Mouse (Mus musculus) stomach, embryonic 15.5 days (tissue): ENCODE data around the gene Dnajc3. TPM values are rescaled to one million over a fixed set of nuclear protein-coding genes. Genes with fewer than 3 reads are reported as not detected.

Experiments used
- ATAC-seq: fragments of 200-750 bp; cut with Nextera tagmentation; 2 replicates; pipeline ENCODE4 v1.8.0; 2017; ENCODE audit warnings: low read depth, moderate number of reproducible peaks, moderate TSS enrichment; ENCODE audit not compliant: insufficient read depth, low FRiP score
- H3K27ac ChIP-seq: fragments of 300-500 bp; sonication (generic); 2 replicates; pipeline ENCODE4 v1.5.1; 2015; ENCODE audit warnings: mild to moderate bottlenecking, inconsistent platforms
- H3K27me3 ChIP-seq: fragments of 300-500 bp; sonication (generic); replicated peaks from 2 replicates; pipeline ENCODE4 v1.6.1; 2015; ENCODE audit warnings: inconsistent platforms
- H3K36me3 ChIP-seq: fragments of 300-500 bp; sonication (generic); 2 replicates; pipeline ENCODE4 v1.6.1; 2015; ENCODE audit warnings: inconsistent platforms
- H3K4me1 ChIP-seq: fragments of 300-500 bp; sonication (generic); 2 replicates; pipeline ENCODE4 v1.6.1; 2015; ENCODE audit warnings: inconsistent platforms
- H3K4me2 ChIP-seq: fragments of 300-500 bp; sonication (generic); 2 replicates; pipeline ENCODE4 v1.6.1; 2015; ENCODE audit warnings: mild to moderate bottlenecking, inconsistent platforms
- H3K4me3 ChIP-seq: fragments of 300-500 bp; sonication (generic); replicated peaks from 2 replicates; pipeline ENCODE4 v1.5.1; 2015; ENCODE audit warnings: inconsistent platforms
- H3K9ac ChIP-seq: fragments of 300-500 bp; sonication (generic); 2 replicates; pipeline ENCODE4 v1.6.1; 2015; ENCODE audit warnings: inconsistent platforms
- H3K9me3 ChIP-seq: fragments of 300-500 bp; sonication (generic); 2 replicates; pipeline ENCODE4 v1.6.1; 2016; ENCODE audit warnings: inconsistent platforms
- WGBS: fragments of 180-500 bp; shearing (Covaris S2); methylation state at CpG from one replicate; pipeline ENCODE4 v1.1.7; 2015; 5-methylcytosine and 5-hydroxymethylcytosine counted together
- polyA plus RNA-seq: library from polyadenylated mRNA; unstranded; fragments of >200 nt; fragmentation: Nextera tagmentation; extraction: Ambion mirVana; gene quantifications from 2 replicates; pipeline ENCODE4 v1.2.1, GENCODE M21; 2015

The Dnajc3 gene
- 64.4 and 68.3 TPM in 2 replicates for polyA plus RNA-seq

DNA sequence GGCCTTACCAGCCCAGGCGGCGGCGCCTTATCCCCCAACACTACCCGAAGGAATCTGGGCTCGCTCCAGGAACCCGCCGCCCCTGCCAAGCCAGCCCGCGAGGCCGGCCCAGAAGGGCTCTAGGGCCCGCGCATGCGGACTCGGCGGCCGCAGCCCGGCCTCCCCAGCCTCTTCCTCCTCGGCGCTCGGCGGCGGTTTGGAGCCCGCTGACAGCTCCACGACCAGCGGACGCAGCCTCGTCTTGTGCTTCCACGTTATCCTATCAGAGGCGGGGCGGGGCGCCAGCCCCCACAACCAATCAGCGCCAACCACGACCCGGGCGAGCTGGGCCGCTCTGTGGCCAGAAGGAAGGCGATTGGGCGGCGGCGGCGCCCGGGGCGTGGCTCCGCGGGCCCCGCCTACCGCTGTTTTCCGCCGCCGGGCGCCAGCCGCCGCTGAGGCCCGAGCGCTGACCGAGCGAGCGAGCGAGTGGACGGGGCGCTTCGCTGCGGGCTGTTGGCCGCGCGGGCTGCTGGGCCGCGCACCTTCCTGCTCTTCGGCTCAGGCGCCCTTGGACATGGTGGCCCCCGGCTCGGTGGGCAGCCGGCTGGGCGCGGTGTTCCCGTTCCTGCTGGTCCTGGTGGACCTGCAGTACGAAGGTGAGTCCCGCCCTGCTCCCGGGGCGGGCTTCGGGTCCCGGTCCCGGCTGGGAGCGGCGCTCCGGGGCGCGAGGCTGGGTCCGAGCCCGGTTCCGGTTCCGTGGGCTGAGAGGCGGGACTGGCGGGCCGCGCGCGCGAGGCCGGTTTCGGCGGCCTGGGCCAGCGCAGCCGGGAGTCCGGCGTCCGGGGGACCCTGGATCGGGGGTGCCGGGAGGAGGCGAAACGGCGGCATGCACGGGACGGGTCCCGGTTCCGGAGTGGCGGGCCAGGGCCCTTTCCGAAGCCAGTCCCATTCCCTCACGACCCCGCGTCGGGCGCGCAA lies at the start of gene Dnajc3:
Dnajc3 (plus strand) TSS at position 444 of the 960 bp plus-strand sequence.
- H3K36me3 ChIP-seq = no peaks in the 10 kb centered on the region
- no peaks in the 10 kb centered on the region for H3K9me3 ChIP-seq
- H3K4me3 ChIP-seq = peak within 1 kb of the TSS; percentile 100
- peaks cover 11% of the 10 kb centered on the region for H3K4me1 ChIP-seq
- under 1% methylated on average over 116 of the region's 124 CpGs for WGBS
- peak; percentile 100 for ATAC-seq
- H3K27ac ChIP-seq = peak within 1 kb of the TSS; percentile 95
- H3K4me2 ChIP-seq = peak within 1 kb of the TSS; percentile 63
- peak within 1 kb of the TSS; percentile 100 for H3K9ac ChIP-seq
- no peaks in the 10 kb centered on the region for H3K27me3 ChIP-seq

DNA sequence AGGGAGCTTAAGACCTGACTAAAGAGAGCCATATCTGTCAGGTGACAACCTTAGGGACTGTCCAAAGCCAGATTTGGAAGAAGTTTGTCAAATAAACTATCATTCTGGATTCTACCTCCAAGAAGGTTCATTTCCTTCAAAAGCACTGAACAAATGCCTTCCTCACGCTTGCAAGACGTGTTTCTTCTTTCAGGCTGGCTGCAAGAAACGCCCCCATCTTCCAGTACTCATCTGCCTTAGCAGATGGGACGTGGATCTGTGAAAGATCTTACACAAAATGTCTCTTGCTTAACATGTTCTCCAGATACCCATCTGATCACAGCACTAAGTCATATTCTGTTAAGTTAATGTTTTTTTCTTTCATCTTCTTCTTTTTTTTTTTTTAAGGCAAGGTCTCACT lies 47.7 kb upstream of the Dnajc3 start:
- Histone ChIP-seq H3K9me3 (no peaks in the 10 kb centered on the region), H3K27ac (no peak overlapping the region), H3K27me3 (no peaks in the 10 kb centered on the region), H3K9ac (no peak overlapping the region), H3K4me2 (no peak overlapping the region), H3K36me3 (peaks cover 8% of the 10 kb centered on the region; the same call in 1 of the 2 replicates), H3K4me1 (no peaks in the 10 kb centered on the region), H3K4me3 (no peak overlapping the region)
- ATAC-seq = no peak
- 81% methylated on average over 4 of the region's 4 CpGs for WGBS

DNA sequence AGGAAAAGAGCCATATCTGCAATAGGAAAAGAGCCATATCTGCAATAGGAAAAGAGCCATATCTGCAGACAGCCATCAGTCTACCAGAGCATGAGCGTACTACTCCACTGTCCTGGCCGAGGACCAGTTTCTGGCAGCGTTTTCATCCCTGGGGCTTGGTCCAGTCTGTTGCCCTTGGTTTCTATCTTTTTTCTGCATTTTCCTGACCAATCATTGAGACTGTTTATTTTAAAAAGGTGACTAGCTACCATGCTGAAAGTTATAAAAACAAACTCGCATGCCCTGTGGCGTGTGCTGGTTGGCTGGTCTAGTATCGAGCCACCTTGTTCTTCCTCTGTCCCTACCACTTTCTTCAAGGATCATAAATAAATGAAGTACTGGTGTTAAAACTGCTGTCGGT lies 42.5 kb upstream of the Dnajc3 start:
- H3K4me1 ChIP-seq = no peaks in the 10 kb centered on the region
- no peaks in the 10 kb centered on the region for H3K27me3 ChIP-seq
- H3K9me3 ChIP-seq = no peaks in the 10 kb centered on the region
- H3K36me3 ChIP-seq = peaks cover 13% of the 10 kb centered on the region; the same call in 1 of the 2 replicates
- no peak for ATAC-seq
- no peak overlapping the region for H3K4me2 ChIP-seq
- 83% methylated on average over 7 of the region's 7 CpGs for WGBS
- no peak overlapping the region for H3K27ac ChIP-seq
- H3K9ac ChIP-seq = no peak overlapping the region
- no peak overlapping the region for H3K4me3 ChIP-seq

DNA sequence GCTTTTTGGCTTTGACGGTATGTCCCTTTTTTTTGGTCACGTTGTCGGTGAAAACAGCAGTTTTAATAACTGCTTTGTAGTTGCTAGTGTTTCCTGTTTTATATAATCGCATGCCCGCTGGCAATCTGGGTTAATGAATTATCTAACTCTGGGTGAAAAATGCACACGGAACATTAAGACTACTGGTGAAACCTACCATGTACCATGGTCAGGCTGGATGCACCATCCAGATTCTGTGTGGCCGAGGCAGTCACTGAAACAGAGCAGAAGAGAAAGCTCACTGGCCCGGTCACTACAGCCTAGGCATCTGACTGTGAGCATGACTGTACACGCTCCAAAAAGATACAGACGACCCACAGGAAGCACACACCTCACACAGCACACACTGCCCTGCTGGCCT lies 42.1 kb upstream of the Dnajc3 start:
- H3K9me3 ChIP-seq = no peaks in the 10 kb centered on the region
- no peak for ATAC-seq
- H3K9ac ChIP-seq = no peak overlapping the region
- no peak overlapping the region for H3K4me2 ChIP-seq
- no peak overlapping the region for H3K4me3 ChIP-seq
- peaks cover 15% of the 10 kb centered on the region; the same call in 1 of the 2 replicates for H3K36me3 ChIP-seq
- no peak overlapping the region for H3K27ac ChIP-seq
- no peaks in the 10 kb centered on the region for H3K27me3 ChIP-seq
- no peaks in the 10 kb centered on the region for H3K4me1 ChIP-seq
- WGBS = 90% methylated on average over 10 of the region's 10 CpGs

DNA sequence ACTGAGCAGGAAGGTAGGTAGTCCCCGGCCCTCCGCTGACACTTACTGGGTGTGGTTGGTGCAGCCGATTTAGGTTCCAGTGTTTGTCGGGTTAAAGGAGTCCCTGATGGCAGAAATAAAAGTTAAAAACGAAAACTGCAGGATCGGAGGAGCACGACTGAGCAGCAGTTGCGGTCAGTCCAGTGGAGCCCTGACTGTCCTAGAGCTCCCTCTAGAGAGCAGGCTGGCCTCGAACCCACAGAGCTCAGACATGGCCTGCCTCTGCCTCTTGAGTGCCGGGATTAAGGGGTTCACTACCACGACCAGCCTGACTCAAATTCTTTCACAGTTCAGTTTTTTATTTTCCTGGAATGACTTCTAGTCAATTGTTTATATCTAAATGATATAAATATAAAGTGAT lies 37.8 kb upstream of the Dnajc3 start:
- Histone ChIP-seq H3K4me1 (no peaks in the 10 kb centered on the region), H3K9ac (no peak overlapping the region), H3K9me3 (no peaks in the 10 kb centered on the region), H3K36me3 (peaks cover 26% of the 10 kb centered on the region), H3K4me2 (no peak overlapping the region), H3K27me3 (no peaks in the 10 kb centered on the region), H3K4me3 (no peak overlapping the region), H3K27ac (no peak overlapping the region)
- WGBS = 80% methylated on average over 11 of the region's 11 CpGs
- ATAC-seq = no peak

DNA sequence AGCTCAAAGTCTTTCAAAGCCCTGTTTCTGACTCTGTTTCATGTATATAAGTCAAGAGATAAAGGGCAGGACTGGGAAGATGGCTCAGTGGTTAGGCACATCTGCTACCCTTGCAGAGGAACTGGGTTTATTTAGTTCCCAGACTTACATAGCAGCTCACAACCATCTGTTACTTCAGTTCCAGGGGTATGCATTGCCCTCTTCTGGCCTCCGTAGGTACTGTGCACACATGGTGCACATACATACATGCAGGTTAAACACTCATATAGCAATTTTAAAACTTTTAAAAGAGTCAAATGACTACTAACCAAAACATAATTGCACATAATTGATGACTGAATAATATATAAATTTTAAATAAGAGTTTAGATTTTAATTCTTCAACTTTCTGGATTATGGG lies 36.9 kb upstream of the Dnajc3 start:
- H3K27ac ChIP-seq = no peak overlapping the region
- H3K27me3 ChIP-seq = no peaks in the 10 kb centered on the region
- H3K9me3 ChIP-seq = no peaks in the 10 kb centered on the region
- no peak overlapping the region for H3K4me3 ChIP-seq
- H3K36me3 ChIP-seq = peaks cover 25% of the 10 kb centered on the region
- H3K9ac ChIP-seq = no peak overlapping the region
- H3K4me2 ChIP-seq = no peak overlapping the region
- 100% methylated on average over 1 of the region's 1 CpGs for WGBS
- H3K4me1 ChIP-seq = no peaks in the 10 kb centered on the region
- no peak for ATAC-seq

DNA sequence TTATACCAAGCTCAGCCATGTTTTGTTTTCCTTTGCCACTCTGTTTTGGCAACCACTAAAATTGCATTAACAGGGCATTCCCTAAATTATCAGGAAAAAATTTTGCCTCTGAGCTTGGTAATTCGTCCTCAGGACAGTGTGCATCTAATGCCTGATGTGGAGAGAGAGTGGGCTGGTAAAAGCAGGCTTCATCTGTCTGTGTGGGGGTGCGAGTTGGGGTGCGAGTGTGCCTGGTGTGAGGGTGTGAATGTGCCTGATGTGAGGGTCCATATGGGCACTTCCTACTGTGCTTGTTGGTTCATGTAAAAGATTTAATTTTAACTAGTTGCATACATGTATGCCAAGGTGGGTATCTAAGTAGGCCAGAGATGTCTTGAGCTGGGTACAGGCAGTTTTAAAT lies 34.4 kb upstream of the Dnajc3 start:
- 83% methylated on average over 3 of the region's 3 CpGs for WGBS
- ATAC-seq = no peak
- H3K36me3 ChIP-seq = peaks cover 30% of the 10 kb centered on the region

DNA sequence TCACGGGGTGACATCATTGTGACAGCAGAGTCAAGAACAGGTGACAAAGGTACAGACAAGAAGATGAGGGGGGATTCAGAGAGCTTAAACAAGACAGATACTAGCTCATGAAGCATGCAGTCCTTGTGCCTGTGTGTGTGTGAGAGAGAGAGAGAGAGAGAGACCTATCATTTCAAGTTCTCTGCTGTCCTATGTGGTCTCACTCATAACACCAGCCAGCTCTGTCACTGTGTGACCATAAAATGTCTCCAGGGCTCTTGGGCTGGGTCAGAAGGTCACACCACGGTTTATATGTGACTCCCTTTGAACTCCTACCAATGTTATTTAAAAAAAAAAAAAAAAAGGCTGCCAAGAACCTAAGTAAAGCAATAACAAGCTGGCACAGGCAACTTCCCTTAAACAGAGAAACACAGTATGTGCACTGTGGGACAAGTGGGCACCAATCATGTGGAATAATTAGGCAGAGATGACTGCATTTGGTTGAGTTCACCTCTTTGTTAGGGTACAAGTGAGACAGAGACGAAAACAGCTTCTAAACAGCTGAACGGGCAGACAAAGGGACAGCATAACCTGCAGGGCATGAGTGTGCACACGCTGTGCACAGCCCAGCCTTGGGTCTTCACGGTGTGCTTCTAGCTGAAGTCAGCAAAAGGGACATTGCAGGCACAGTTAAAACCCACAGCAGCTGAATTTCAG lies 33.8 kb upstream of the Dnajc3 start:
- H3K9ac ChIP-seq = no peak overlapping the region
- H3K9me3 ChIP-seq = no peaks in the 10 kb centered on the region
- WGBS = 59% methylated on average over 6 of the region's 6 CpGs
- H3K27me3 ChIP-seq = no peaks in the 10 kb centered on the region
- no peak overlapping the region for H3K27ac ChIP-seq
- H3K36me3 ChIP-seq = peaks cover 30% of the 10 kb centered on the region
- H3K4me1 ChIP-seq = no peaks in the 10 kb centered on the region
- no peak overlapping the region for H3K4me2 ChIP-seq
- no peak for ATAC-seq
- no peak overlapping the region for H3K4me3 ChIP-seq

More for the DNA sequence above, 34.4 kb upstream of the Dnajc3 start:
- Histone ChIP-seq H3K4me3 (no peak overlapping the region), H3K4me2 (no peak overlapping the region), H3K9me3 (no peaks in the 10 kb centered on the region), H3K27ac (no peak overlapping the region), H3K9ac (no peak overlapping the region), H3K27me3 (no peaks in the 10 kb centered on the region), H3K4me1 (no peaks in the 10 kb centered on the region)

DNA sequence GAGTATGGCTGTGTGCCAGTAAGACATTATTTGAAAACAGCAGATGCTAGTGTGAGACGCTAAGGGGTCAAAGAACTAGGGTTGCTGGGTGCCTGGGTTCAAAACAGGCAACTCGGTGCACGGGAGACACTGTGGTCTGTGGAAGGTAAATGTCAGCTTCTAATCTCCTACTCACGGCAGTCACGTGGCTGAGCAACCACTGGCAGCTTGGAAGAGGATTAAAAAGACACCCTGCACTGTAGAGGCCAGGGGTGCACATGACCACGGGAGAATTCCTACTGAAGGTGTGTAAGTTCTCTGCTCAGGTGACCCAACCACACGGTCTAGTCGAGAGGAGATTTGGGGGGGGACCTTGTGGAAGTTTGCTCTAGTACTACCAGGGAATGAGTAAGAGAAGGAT lies 30.2 kb upstream of the Dnajc3 start:
- 0 out of 2 replicates have a peak, but pooled peaks cover 3% of the 10 kb centered on the region for H3K4me1 ChIP-seq
- H3K9me3 ChIP-seq = no peaks in the 10 kb centered on the region
- no peak overlapping the region for H3K27ac ChIP-seq
- H3K27me3 ChIP-seq = no peaks in the 10 kb centered on the region
- H3K9ac ChIP-seq = no peak overlapping the region
- WGBS = 64% methylated on average over 8 of the region's 8 CpGs
- no peak overlapping the region for H3K4me3 ChIP-seq
- H3K4me2 ChIP-seq = no peak overlapping the region
- peaks cover 13% of the 10 kb centered on the region; the same call in 1 of the 2 replicates for H3K36me3 ChIP-seq
- ATAC-seq = no peak

DNA sequence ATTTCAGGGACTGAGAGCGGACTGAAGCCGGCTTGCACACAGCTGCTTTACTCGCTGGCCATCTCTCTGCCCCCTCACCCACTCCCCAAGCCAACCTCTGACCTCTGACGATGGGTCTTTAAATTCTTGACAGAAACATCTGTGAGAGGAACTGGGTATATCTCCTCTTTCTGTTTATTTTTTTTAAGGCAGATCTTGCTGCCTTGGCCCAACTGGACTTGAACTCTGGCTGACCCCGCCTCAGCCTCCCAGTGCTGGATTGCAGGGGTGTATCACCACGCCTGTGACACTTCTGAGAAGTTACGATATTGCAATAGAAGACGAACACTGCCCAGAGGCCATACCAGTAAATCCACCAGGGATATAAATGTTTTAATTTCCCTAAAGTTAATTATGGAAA lies 27.9 kb upstream of the Dnajc3 start:
- 0 out of 2 replicates have a peak, but pooled peaks cover 3% of the 10 kb centered on the region for H3K4me1 ChIP-seq
- 0 out of 2 replicates have a peak, but pooled peaks cover 10% of the 10 kb centered on the region for H3K36me3 ChIP-seq
- no peak overlapping the region for H3K9ac ChIP-seq
- no peak for ATAC-seq
- no peak overlapping the region for H3K27ac ChIP-seq
- WGBS = 55% methylated on average over 8 of the region's 8 CpGs
- H3K4me3 ChIP-seq = no peak overlapping the region
- H3K27me3 ChIP-seq = no peaks in the 10 kb centered on the region
- H3K4me2 ChIP-seq = no peak overlapping the region
- H3K9me3 ChIP-seq = no peaks in the 10 kb centered on the region

DNA sequence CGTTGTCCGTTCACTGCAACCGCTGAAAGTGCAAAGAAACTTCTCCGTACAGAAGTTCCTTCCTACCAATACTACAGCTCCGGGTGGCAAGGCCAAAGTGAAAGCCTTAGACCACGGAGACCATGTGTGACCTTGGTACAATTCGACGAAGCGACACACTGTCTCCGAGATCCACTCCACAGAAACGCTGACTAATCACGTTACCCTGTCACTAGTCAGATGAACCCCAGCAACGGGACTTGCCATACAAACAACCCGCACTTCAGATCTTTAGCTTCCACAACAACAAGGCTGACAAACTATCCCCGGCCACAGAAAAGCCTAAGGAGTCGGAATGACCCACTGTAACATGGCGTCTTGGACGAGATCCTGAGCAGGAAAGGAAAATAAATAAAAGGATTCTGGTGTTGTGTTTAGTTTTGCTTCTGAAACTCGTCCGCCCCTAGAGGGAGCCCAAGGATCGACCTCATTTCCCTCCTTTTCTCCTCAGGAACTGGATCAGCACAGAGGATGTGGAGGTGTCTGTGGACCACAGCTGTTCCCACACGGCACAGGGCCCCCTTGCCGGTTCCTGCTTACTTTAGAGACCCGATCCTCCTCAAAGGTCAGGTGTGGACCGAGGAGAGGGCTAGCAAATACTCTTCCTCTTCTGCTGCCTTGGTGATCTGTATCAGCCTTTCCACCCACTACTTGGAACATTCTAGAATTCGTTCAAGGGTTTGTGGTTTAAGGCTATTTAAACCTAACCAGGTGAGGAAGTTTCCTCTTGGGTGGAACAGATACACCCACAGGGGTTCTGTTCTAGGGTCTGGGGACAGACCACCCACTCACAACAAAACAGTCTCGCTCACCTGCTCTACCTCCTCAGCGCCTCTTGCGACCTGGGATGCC lies 27.2 kb upstream of the Dnajc3 start:
- 53% methylated on average over 29 of the region's 29 CpGs for WGBS
- no peak overlapping the region for H3K9ac ChIP-seq

More for the DNA sequence above, 27.2 kb upstream of the Dnajc3 start:
- H3K27me3 ChIP-seq = no peaks in the 10 kb centered on the region
- ATAC-seq = 0 out of 2 replicates have a peak, but pooled peaks have one; percentile 24
- H3K36me3 ChIP-seq = 0 out of 2 replicates have a peak, but pooled peaks cover 10% of the 10 kb centered on the region
- H3K4me1 ChIP-seq = 0 out of 2 replicates have a peak, but pooled peaks cover 3% of the 10 kb centered on the region
- H3K27ac ChIP-seq = no peak overlapping the region; the same call in 1 of the 2 replicates
- no peaks in the 10 kb centered on the region for H3K9me3 ChIP-seq
- H3K4me2 ChIP-seq = peak overlapping the region; percentile 37
- H3K4me3 ChIP-seq = no peak overlapping the region
